Comparison of ENCODE assay signal across 9 mouse cellular contexts in the genomic region with DNA sequence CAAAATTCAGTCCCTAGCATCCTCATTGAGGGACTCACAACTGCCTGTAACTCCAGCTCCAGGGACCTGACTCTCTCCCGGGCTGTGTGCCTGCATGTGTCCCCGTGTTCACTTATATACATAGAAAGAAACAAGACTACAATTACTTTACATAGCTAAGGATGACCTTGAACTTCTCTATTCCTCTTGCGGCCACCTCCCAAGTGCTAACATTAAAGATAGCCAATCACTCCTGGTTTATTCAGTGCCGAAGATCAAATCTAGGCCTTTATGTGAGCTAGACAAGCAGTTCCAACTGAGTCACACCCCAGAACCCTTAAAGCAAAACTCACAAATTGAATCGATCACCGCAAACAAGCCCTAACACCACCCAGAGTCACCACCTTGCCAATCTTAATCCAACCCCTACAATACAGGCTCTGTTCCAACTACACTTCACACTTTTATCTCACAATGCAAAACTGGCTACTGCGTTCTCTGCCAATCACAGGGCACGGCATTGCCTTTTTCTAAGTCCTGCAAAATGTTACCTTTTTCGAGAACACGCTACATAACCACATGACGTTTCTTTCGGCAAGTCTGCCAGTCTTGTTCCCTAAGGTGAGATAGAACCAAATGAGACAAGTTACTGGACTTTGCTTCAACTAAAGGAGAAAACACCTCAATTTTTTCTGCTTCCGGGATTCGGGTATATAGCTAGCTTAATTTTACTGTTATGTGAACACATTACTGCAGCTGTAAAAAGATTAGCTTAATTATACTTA. TPM values are rescaled to one million over a fixed set of nuclear protein-coding genes. Genes with fewer than 3 reads are reported as not detected.
DNase-seq lines count a peak whose midpoint lies in the region; ATAC-seq and TF ChIP-seq lines count a peak whose summit lies in the region.
"Had no signal": no experiment of that assay in that cellular context is flagged by ENCODE, and none has a peak within 500 bp of the region (broad histone marks: within the 10 kb centered on the region; RNA-seq: fewer than 3 reads in every experiment).

No protein-coding gene starts in this region.

- H3K9ac ChIP-seq in liver, adult 2 months (ENCODE audit: low read depth, low read length), result peak overlapping the region; percentile 54; the same call in 1 of the 2 replicates
- H3K9ac ChIP-seq in embryonic facial prominence, embryonic 14.5 days (ENCODE audit: low read depth, low read length), result peak overlapping the region; percentile 79
- peak overlapping the region; percentile 87 for H3K9ac ChIP-seq in intestine, embryonic 16.5 days (ENCODE audit: low read depth, low read length)
- peak overlapping the region; percentile 84 for H3K9ac ChIP-seq in neural tube, embryonic 13.5 days

- no peak for TF ChIP-seq POLR2A in liver, adult 2 months (IDR thresholded peaks at IDR 0.05; ENCODE audit: extremely low read depth, insufficient read depth, low read length)

- no peak for ATAC-seq in embryonic facial prominence, embryonic 14.5 days (ENCODE audit: low read depth)
- ATAC-seq in intestine, embryonic 16.5 days, result no peak
- ATAC-seq in neural tube, embryonic 13.5 days (ENCODE audit: low read depth), result no peak

- peak overlapping the region; percentile 59 for H3K4me3 ChIP-seq in liver, adult 2 months (ENCODE audit: insufficient read depth, low read depth, low read length)
- H3K4me3 ChIP-seq in embryonic facial prominence, embryonic 14.5 days (ENCODE audit: low read depth, low read length), result peak overlapping the region; percentile 68
- peak overlapping the region; percentile 78 for H3K4me3 ChIP-seq in intestine, embryonic 16.5 days (ENCODE audit: low read length)
- peak overlapping the region; percentile 68 for H3K4me3 ChIP-seq in neural tube, embryonic 13.5 days

- H3K79me2 ChIP-seq in liver, adult 2 months (ENCODE audit: control insufficient read depth, insufficient read depth, low read length), result peaks cover 3% of the 10 kb centered on the region; the same call in 1 of the 2 replicates

- peaks cover 23% of the 10 kb centered on the region for H3K36me3 ChIP-seq in liver, adult 2 months (ENCODE audit: control insufficient read depth, insufficient read depth, low read length)
- peaks cover 48% of the 10 kb centered on the region for H3K36me3 ChIP-seq in embryonic facial prominence, embryonic 14.5 days (ENCODE audit: control insufficient read depth, insufficient read depth, low read length)
- peaks cover 21% of the 10 kb centered on the region for H3K36me3 ChIP-seq in intestine, embryonic 16.5 days (ENCODE audit: control insufficient read depth, insufficient read depth, low read length)
- peaks cover 47% of the 10 kb centered on the region for H3K36me3 ChIP-seq in neural tube, embryonic 13.5 days

- no peaks in the 10 kb centered on the region for H3K9me3 ChIP-seq in embryonic facial prominence, embryonic 14.5 days (ENCODE audit: control insufficient read depth, low read length)
- no peaks in the 10 kb centered on the region for H3K9me3 ChIP-seq in intestine, embryonic 16.5 days (ENCODE audit: control insufficient read depth, low read length)
- no peaks in the 10 kb centered on the region for H3K9me3 ChIP-seq in neural tube, embryonic 13.5 days

- no peak overlapping the region for H3K27ac ChIP-seq in liver, adult 2 months (replicated peaks; ENCODE audit: insufficient read depth, low read depth, low read length)
- H3K27ac ChIP-seq in embryonic facial prominence, embryonic 14.5 days (replicated peaks; ENCODE audit: low read depth, low read length), result no peak overlapping the region
- H3K27ac ChIP-seq in intestine, embryonic 16.5 days (ENCODE audit: low read length), result 0 out of 2 replicates have a peak overlapping the region, but pooled peaks have one; percentile 11
- no peak overlapping the region for H3K27ac ChIP-seq in neural tube, embryonic 13.5 days (replicated peaks)

- TF ChIP-seq CTCF in liver, adult 2 months (IDR thresholded peaks at IDR 0.05; ENCODE audit: low read depth, low read length), result no peak

- no peaks in the 10 kb centered on the region for H3K27me3 ChIP-seq in liver, adult 2 months (ENCODE audit: control insufficient read depth, insufficient read depth, low read length)
- no peaks in the 10 kb centered on the region for H3K27me3 ChIP-seq in embryonic facial prominence, embryonic 14.5 days (replicated peaks; ENCODE audit: control insufficient read depth, insufficient read depth, low read length)
- no peaks in the 10 kb centered on the region for H3K27me3 ChIP-seq in intestine, embryonic 16.5 days (replicated peaks; ENCODE audit: control insufficient read depth, insufficient read depth, low read length)
- no peaks in the 10 kb centered on the region for H3K27me3 ChIP-seq in neural tube, embryonic 13.5 days

- peaks cover 7% of the 10 kb centered on the region for H3K4me1 ChIP-seq in liver, adult 2 months (ENCODE audit: control insufficient read depth, insufficient read depth, low read length)
- H3K4me1 ChIP-seq in embryonic facial prominence, embryonic 14.5 days (ENCODE audit: control insufficient read depth, insufficient read depth, low read length), result peaks cover 6% of the 10 kb centered on the region
- H3K4me1 ChIP-seq in intestine, embryonic 16.5 days (ENCODE audit: control insufficient read depth, insufficient read depth, low read length), result peaks cover 20% of the 10 kb centered on the region
- H3K4me1 ChIP-seq in neural tube, embryonic 13.5 days (replicated peaks), result peaks cover 33% of the 10 kb centered on the region

- peak overlapping the region; percentile 83 for H3K4me2 ChIP-seq in embryonic facial prominence, embryonic 14.5 days (ENCODE audit: low read depth, low read length)
- peak overlapping the region; percentile 72 for H3K4me2 ChIP-seq in intestine, embryonic 16.5 days (ENCODE audit: low read depth, low read length)
- peak overlapping the region; percentile 79 for H3K4me2 ChIP-seq in neural tube, embryonic 13.5 days

- 38% methylated on average over 14 of the region's 14 CpGs for WGBS in liver, adult 2 months
- WGBS in embryonic facial prominence, embryonic 14.5 days, result 63% methylated on average over 14 of the region's 14 CpGs
- WGBS in intestine, embryonic 16.5 days, result 56% methylated on average over 14 of the region's 14 CpGs
- WGBS in neural tube, embryonic 13.5 days, result 73% methylated on average over 14 of the region's 14 CpGs

- DNase-seq in liver, adult 2 months (ENCODE audit: extremely low read depth, low read depth, low spot score), result no peak
- DNase-seq in liver, result no peak
- no peak for DNase-seq in embryonic facial prominence, embryonic 14.5 days (ENCODE audit: low spot score)
- DNase-seq in frontal cortex, postnatal 25 days (ENCODE audit: low spot score in 2 of 2), result no peak
- DNase-seq in ovary, postnatal 10 days (ENCODE audit: low spot score), result no peak
- no peak for DNase-seq in cerebellum, postnatal 25 days
- DNase-seq: adrenal gland, postnatal 14 days had no signal

RNA-seq across cellular contexts. Expression of a gene that starts 1.1 kb away (rescaled TPM):
- 17.7 and 18.0 TPM in 2 replicates for total RNA-seq in liver, adult 2 months (2014; rRNA removed)
- 49.4 and 71.0 TPM in 2 replicates for polyA plus RNA-seq in liver, adult 2 months (2012; rRNA removed)
- polyA plus RNA-seq in embryonic facial prominence, embryonic 14.5 days (2014; fragmentation: Nextera tagmentation; extraction: Ambion mirVana), result 33.7 and 35.7 TPM in 2 replicates
- polyA plus RNA-seq in intestine, embryonic 16.5 days (2015; fragmentation: Nextera tagmentation; extraction: Ambion mirVana), result 64.0 and 64.2 TPM in 2 replicates
- 29.9 and 31.7 TPM in 2 replicates for polyA plus RNA-seq in neural tube, embryonic 13.5 days (2015; fragmentation: Nextera tagmentation; extraction: Ambion mirVana)

RNA-seq across cellular contexts. Expression of a gene that starts 13.6 kb away (rescaled TPM):
- not detected in 2 replicates for total RNA-seq in liver, adult 2 months (2014; rRNA removed)
- polyA plus RNA-seq in liver, adult 2 months (2012; rRNA removed), result not detected in 2 replicates
- polyA plus RNA-seq in embryonic facial prominence, embryonic 14.5 days (2014; fragmentation: Nextera tagmentation; extraction: Ambion mirVana), result not detected in 2 replicates
- not detected in 2 replicates for polyA plus RNA-seq in intestine, embryonic 16.5 days (2015; fragmentation: Nextera tagmentation; extraction: Ambion mirVana)
- not detected in 2 replicates for polyA plus RNA-seq in neural tube, embryonic 13.5 days (2015; fragmentation: Nextera tagmentation; extraction: Ambion mirVana)
- total RNA-seq: adrenal gland, postnatal 14 days had no signal

RNA-seq across cellular contexts. Expression of a gene that starts 18.9 kb away (rescaled TPM):
- total RNA-seq in liver, adult 2 months (2014; rRNA removed), result under 0.01 TPM in 2 replicates
- polyA plus RNA-seq in liver, adult 2 months (2012; rRNA removed), result 0.02 TPM in 1 of 2 replicates, not detected in the other
- polyA plus RNA-seq in embryonic facial prominence, embryonic 14.5 days (2014; fragmentation: Nextera tagmentation; extraction: Ambion mirVana), result 7.0 and 8.5 TPM in 2 replicates
- polyA plus RNA-seq in intestine, embryonic 16.5 days (2015; fragmentation: Nextera tagmentation; extraction: Ambion mirVana), result 5.5 and 7.1 TPM in 2 replicates
- polyA plus RNA-seq in neural tube, embryonic 13.5 days (2015; fragmentation: Nextera tagmentation; extraction: Ambion mirVana), result 103 and 110 TPM in 2 replicates

RNA-seq across cellular contexts. Expression of a gene that starts 33.5 kb away (rescaled TPM):
- 0.07 and 0.09 TPM in 2 replicates for total RNA-seq in liver, adult 2 months (2014; rRNA removed)
- polyA plus RNA-seq in liver, adult 2 months (2012; rRNA removed), result 0.09 and 0.16 TPM in 2 replicates
- polyA plus RNA-seq in embryonic facial prominence, embryonic 14.5 days (2014; fragmentation: Nextera tagmentation; extraction: Ambion mirVana), result 12.2 and 15.1 TPM in 2 replicates
- polyA plus RNA-seq in intestine, embryonic 16.5 days (2015; fragmentation: Nextera tagmentation; extraction: Ambion mirVana), result 4.6 and 5.2 TPM in 2 replicates
- polyA plus RNA-seq in neural tube, embryonic 13.5 days (2015; fragmentation: Nextera tagmentation; extraction: Ambion mirVana), result 23.8 and 25.7 TPM in 2 replicates

Comparison
In these comparisons a context has a peak if more than half of its experiments do, and no peak if none do; other contexts are left out.
1. RNA of a gene that starts 18.9 kb away (polyA plus RNA-seq): 103 to 110 TPM in neural tube, embryonic 13.5 days; 7.0 to 8.5 TPM in embryonic facial prominence, embryonic 14.5 days, 5.5 to 7.1 TPM in intestine, embryonic 16.5 days and 0.02 TPM in liver, adult 2 months; every median in the first group is over 10 times any median in the second.
2. Peak in every context shown above with its lines, with median percentiles within 50 percentile points of each other: H3K4me3 ChIP-seq, H3K9ac ChIP-seq and H3K4me2 ChIP-seq.